Mouse (Mus musculus) forebrain, embryonic 13.5 days (tissue): ENCODE measurements around the gene Glis3. TPM values are rescaled to one million over a fixed set of nuclear protein-coding genes. Genes with fewer than 3 reads are reported as not detected.

Source experiments
- ATAC-seq: fragments of 200-750 bp; cut with Nextera tagmentation; 2 replicates; pipeline ENCODE4 v1.8.0; 2017
- H3K27ac ChIP-seq: fragments of 300-500 bp; sonication (generic); 2 replicates; pipeline ENCODE4 v1.5.1; 2015; ENCODE audit warnings: inconsistent platforms, mild to moderate bottlenecking, moderate library complexity
- H3K27me3 ChIP-seq: fragments of 300-500 bp; sonication (generic); 2 replicates; pipeline ENCODE4 v1.6.1; 2015; ENCODE audit warnings: mild to moderate bottlenecking, inconsistent platforms
- H3K36me3 ChIP-seq: fragments of 300-500 bp; sonication (generic); 2 replicates; pipeline ENCODE4 v1.6.1; 2015; ENCODE audit warnings: mild to moderate bottlenecking, inconsistent platforms; ENCODE audit not compliant: poor library complexity, severe bottlenecking
- H3K4me1 ChIP-seq: fragments of 300-500 bp; sonication (generic); 2 replicates; pipeline ENCODE4 v1.6.1; 2015; ENCODE audit warnings: inconsistent platforms
- H3K4me2 ChIP-seq: fragments of 300-500 bp; sonication (generic); 2 replicates; pipeline ENCODE4 v1.6.1; 2015; ENCODE audit warnings: inconsistent platforms, mild to moderate bottlenecking, moderate library complexity
- H3K4me3 ChIP-seq: fragments of 300-500 bp; sonication (generic); 2 replicates; pipeline ENCODE4 v1.5.1; 2015; ENCODE audit warnings: mild to moderate bottlenecking, inconsistent platforms
- H3K9ac ChIP-seq: fragments of 300-500 bp; sonication (generic); 2 replicates; pipeline ENCODE4 v1.6.1; 2015; ENCODE audit warnings: mild to moderate bottlenecking, inconsistent platforms
- H3K9me3 ChIP-seq: fragments of 300-500 bp; sonication (generic); replicated peaks from 2 replicates; pipeline ENCODE4 v1.6.1; 2016; ENCODE audit warnings: inconsistent platforms
- WGBS: fragments of 180-500 bp; shearing (Covaris S2); methylation state at CpG from one replicate; pipeline ENCODE4 v1.1.7; 2015; 5-methylcytosine and 5-hydroxymethylcytosine counted together
- polyA plus RNA-seq: library from polyadenylated mRNA; unstranded; fragments of >200 nt; fragmentation: Nextera tagmentation; extraction: Ambion mirVana; gene quantifications from 2 replicates; pipeline ENCODE4 v1.2.1, GENCODE M21; 2015

Glis3 gene
- polyA plus RNA-seq, 1 experiment from 2014 or later, result 1.3 TPM

GRCm38 (mm10) chr19:28442161-28442560 is 237.7 kb downstream of the Glis3 start:
- WGBS, result 91% methylated on average over 4 of the region's 4 CpGs
- Histone ChIP-seq H3K4me1 (no peaks in the 10 kb centered on the region), H3K9me3 (no peaks in the 10 kb centered on the region), H3K27ac (no peak overlapping the region), H3K27me3 (no peaks in the 10 kb centered on the region), H3K9ac (no peak overlapping the region), H3K36me3 (no peaks in the 10 kb centered on the region), H3K4me2 (no peak overlapping the region), H3K4me3 (no peak overlapping the region)
- ATAC-seq, result no peak

GRCm38 (mm10) chr19:28436457-28437148 is 243.3 kb downstream of the Glis3 start:
- Histone ChIP-seq H3K9me3 (no peaks in the 10 kb centered on the region), H3K4me2 (no peak overlapping the region), H3K36me3 (no peaks in the 10 kb centered on the region), H3K27ac (peak overlapping the region; percentile 25), H3K4me3 (no peak overlapping the region), H3K9ac (no peak overlapping the region), H3K27me3 (no peaks in the 10 kb centered on the region), H3K4me1 (0 out of 2 replicates have a peak, but pooled peaks cover 7% of the 10 kb centered on the region)
- 70% methylated on average over 12 of the region's 12 CpGs for WGBS
- peak; percentile 97 for ATAC-seq

DNA sequence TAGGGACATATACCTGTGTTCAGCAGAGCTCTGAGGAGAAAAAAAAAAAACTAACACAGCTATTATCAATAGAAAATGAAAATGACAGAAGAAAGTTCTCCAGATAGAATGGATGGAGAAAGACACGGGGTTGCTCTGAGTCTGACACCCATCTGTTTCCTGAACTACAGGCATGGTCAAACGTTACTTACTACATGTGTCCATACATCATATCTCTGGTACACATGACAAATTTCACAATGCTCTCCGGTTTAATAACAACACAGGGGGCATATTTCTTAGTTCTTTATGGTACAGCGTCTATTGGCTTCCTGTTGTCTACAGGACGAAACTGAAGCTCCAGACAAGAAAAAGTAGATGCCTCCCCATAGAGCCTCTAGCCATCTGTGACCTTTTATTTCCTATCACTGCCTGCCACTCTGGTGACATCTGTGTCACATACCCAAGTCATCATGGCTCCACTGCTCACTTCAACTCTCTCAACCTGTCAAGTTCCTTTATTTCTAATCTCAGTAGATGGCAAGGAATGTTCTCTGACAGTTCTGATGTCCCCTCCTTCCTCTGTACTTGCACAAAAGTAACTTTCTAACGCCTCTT is 251.6 kb downstream of the Glis3 start:
- 92% methylated on average over 6 of the region's 6 CpGs for WGBS
- no peaks in the 10 kb centered on the region for H3K9me3 ChIP-seq
- no peak overlapping the region for H3K4me2 ChIP-seq
- no peak overlapping the region for H3K9ac ChIP-seq
- no peaks in the 10 kb centered on the region for H3K36me3 ChIP-seq
- H3K27ac ChIP-seq, result no peak overlapping the region
- H3K4me3 ChIP-seq, result no peak overlapping the region
- H3K4me1 ChIP-seq, result no peaks in the 10 kb centered on the region
- no peak for ATAC-seq
- no peaks in the 10 kb centered on the region; the same call in 1 of the 2 replicates for H3K27me3 ChIP-seq

GRCm38 (mm10) chr19:28424180-28424579 is 255.7 kb downstream of the Glis3 start:
- no peak overlapping the region for H3K4me2 ChIP-seq
- no peak for ATAC-seq
- 84% methylated on average over 5 of the region's 5 CpGs for WGBS

GRCm38 (mm10) chr19:28422939-28423338 is 256.9 kb downstream of the Glis3 start:
- H3K27me3 ChIP-seq, result no peaks in the 10 kb centered on the region; the same call in 1 of the 2 replicates
- H3K9me3 ChIP-seq, result no peaks in the 10 kb centered on the region
- H3K4me1 ChIP-seq, result no peaks in the 10 kb centered on the region
- no peak overlapping the region for H3K4me3 ChIP-seq
- H3K36me3 ChIP-seq, result no peaks in the 10 kb centered on the region
- H3K27ac ChIP-seq, result no peak overlapping the region
- WGBS, result 87% methylated on average over 9 of the region's 9 CpGs
- ATAC-seq, result no peak
- H3K4me2 ChIP-seq, result no peak overlapping the region
- no peak overlapping the region for H3K9ac ChIP-seq

More at GRCm38 (mm10) chr19:28424180-28424579, 255.7 kb downstream of the Glis3 start:
- H3K36me3 ChIP-seq, result no peaks in the 10 kb centered on the region
- H3K4me3 ChIP-seq, result no peak overlapping the region
- no peak overlapping the region for H3K27ac ChIP-seq
- H3K4me1 ChIP-seq, result no peaks in the 10 kb centered on the region
- H3K27me3 ChIP-seq, result no peaks in the 10 kb centered on the region; the same call in 1 of the 2 replicates
- H3K9me3 ChIP-seq, result no peaks in the 10 kb centered on the region
- no peak overlapping the region for H3K9ac ChIP-seq

DNA sequence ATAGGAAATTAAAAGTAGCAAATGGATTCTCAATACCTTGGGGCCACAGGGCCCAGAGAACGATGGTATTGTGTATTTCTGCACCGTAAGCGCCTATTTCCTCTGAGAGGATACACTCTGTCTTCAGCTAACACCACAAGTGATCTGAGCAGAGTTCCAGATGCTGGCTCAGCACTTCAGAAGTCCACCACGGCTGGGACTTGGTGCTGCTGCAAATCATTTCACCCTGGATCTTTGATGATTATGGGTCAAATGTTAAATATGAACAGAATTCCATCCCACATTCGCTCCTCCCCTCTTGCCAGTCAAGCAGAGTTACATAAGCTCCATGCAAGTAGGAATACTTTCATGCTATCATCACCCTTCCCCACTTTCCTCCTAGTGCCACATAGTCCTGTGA is 263.8 kb downstream of the Glis3 start:
- ATAC-seq, result no peak
- no peaks in the 10 kb centered on the region for H3K36me3 ChIP-seq

GRCm38 (mm10) chr19:28408787-28409186 is 271.1 kb downstream of the Glis3 start:
- no peak overlapping the region for H3K9ac ChIP-seq
- no peaks in the 10 kb centered on the region for H3K9me3 ChIP-seq
- no peak overlapping the region for H3K4me2 ChIP-seq
- 74% methylated on average over 3 of the region's 3 CpGs for WGBS
- no peaks in the 10 kb centered on the region for H3K36me3 ChIP-seq
- H3K27ac ChIP-seq, result no peak overlapping the region
- ATAC-seq, result no peak
- no peaks in the 10 kb centered on the region for H3K27me3 ChIP-seq
- no peak overlapping the region for H3K4me3 ChIP-seq
- no peaks in the 10 kb centered on the region for H3K4me1 ChIP-seq

More for the DNA sequence above, 263.8 kb downstream of the Glis3 start:
- Histone ChIP-seq H3K4me1 (no peaks in the 10 kb centered on the region), H3K9me3 (no peaks in the 10 kb centered on the region), H3K27ac (no peak overlapping the region), H3K27me3 (no peaks in the 10 kb centered on the region), H3K4me3 (no peak overlapping the region), H3K4me2 (no peak overlapping the region), H3K9ac (no peak overlapping the region)
- WGBS, result 97% methylated on average over 5 of the region's 5 CpGs

GRCm38 (mm10) chr19:28402956-28403355 is 276.9 kb downstream of the Glis3 start:
- no peak overlapping the region for H3K4me3 ChIP-seq
- no peaks in the 10 kb centered on the region for H3K9me3 ChIP-seq
- ATAC-seq, result no peak
- H3K36me3 ChIP-seq, result no peaks in the 10 kb centered on the region
- peaks cover 9% of the 10 kb centered on the region; the same call in 1 of the 2 replicates for H3K4me1 ChIP-seq
- H3K27ac ChIP-seq, result no peak overlapping the region
- H3K27me3 ChIP-seq, result no peaks in the 10 kb centered on the region
- no peak overlapping the region for H3K4me2 ChIP-seq
- whole genome bisulfite sequencing, result 83% methylated on average over 6 of the region's 6 CpGs
- H3K9ac ChIP-seq, result no peak overlapping the region

- peak overlapping the region; percentile 71; the same call in 1 of the 2 replicates for H3K27ac ChIP-seq
- peak; percentile 57 for ATAC-seq
- no peaks in the 10 kb centered on the region for H3K36me3 ChIP-seq
- H3K4me3 ChIP-seq, result no peak overlapping the region
- no peak overlapping the region for H3K9ac ChIP-seq
- no peaks in the 10 kb centered on the region for H3K9me3 ChIP-seq
- peaks cover 35% of the 10 kb centered on the region for H3K4me1 ChIP-seq
- peaks cover 3% of the 10 kb centered on the region; the same call in 1 of the 2 replicates for H3K27me3 ChIP-seq
- H3K4me2 ChIP-seq, result 0 out of 2 replicates have a peak overlapping the region, but pooled peaks have one; percentile 45
- WGBS, result 50% methylated on average over 1 of the region's 1 CpGs
Observed at GRCm38 (mm10) chr19:28395584-28395861, 284.4 kb downstream of the Glis3 start.

- Histone ChIP-seq H3K9ac (no peak overlapping the region), H3K4me2 (peak overlapping the region; percentile 45), H3K4me3 (no peak overlapping the region), H3K36me3 (no peaks in the 10 kb centered on the region), H3K27ac (peak overlapping the region; percentile 71), H3K9me3 (no peaks in the 10 kb centered on the region), H3K27me3 (peaks cover 3% of the 10 kb centered on the region; the same call in 1 of the 2 replicates), H3K4me1 (peaks cover 35% of the 10 kb centered on the region)
- peak; percentile 85 for ATAC-seq
- 4% methylated on average over 12 of the region's 12 CpGs for WGBS
Observed at GRCm38 (mm10) chr19:28394826-28395583, 284.9 kb downstream of the Glis3 start.

DNA sequence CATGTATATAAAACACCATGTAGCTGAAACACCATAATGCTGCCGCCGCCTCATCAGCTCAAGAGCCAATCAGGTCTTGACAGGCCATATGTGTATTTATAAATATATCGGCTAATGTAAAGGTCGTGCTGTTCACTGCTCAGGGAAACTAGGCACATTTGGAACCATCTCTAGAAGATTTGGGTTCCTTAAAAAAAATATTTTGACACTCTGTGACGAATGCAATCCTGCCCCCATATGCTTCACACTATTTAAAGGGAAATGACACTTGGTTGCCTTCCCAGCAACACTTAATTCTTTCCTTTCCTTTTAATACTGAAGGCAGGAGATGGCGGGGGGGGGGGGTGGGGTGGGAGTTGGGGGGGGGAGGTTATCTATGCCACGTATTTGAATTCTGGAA is 286.1 kb downstream of the Glis3 start:
- Histone ChIP-seq H3K4me2 (no peak overlapping the region), H3K27me3 (peaks cover 3% of the 10 kb centered on the region; the same call in 1 of the 2 replicates), H3K9ac (no peak overlapping the region), H3K36me3 (no peaks in the 10 kb centered on the region), H3K27ac (no peak overlapping the region), H3K4me3 (no peak overlapping the region), H3K9me3 (no peaks in the 10 kb centered on the region), H3K4me1 (peaks cover 28% of the 10 kb centered on the region)
- 68% methylated on average over 7 of the region's 7 CpGs for WGBS
- ATAC-seq, result peak; percentile 66

DNA sequence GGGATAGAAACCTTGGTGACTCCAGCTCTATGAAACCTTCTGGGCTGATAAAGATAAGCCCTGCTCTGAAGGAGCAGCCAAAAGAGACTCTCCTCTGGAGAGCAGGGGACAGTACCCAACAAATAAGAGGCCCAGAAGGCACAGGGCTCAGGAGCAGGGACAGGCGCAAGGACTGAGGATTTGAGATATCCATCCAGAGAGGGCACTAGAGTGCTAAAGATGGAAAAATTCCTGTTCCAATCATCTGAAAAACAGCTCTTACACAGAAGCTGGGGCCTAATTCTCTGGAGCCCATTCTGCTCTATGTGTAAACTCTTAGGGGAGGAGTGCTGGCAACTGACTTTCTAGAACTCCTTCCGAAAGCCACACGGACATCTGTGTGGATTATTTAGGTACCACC is 287.0 kb downstream of the Glis3 start:
- H3K9me3 ChIP-seq, result no peaks in the 10 kb centered on the region
- peaks cover 3% of the 10 kb centered on the region; the same call in 1 of the 2 replicates for H3K27me3 ChIP-seq
- peaks cover 27% of the 10 kb centered on the region for H3K4me1 ChIP-seq
- H3K4me3 ChIP-seq, result no peak overlapping the region
- no peak overlapping the region for H3K4me2 ChIP-seq
- no peaks in the 10 kb centered on the region for H3K36me3 ChIP-seq
- WGBS, result 89% methylated on average over 3 of the region's 3 CpGs
- ATAC-seq, result no peak
- no peak overlapping the region for H3K27ac ChIP-seq
- no peak overlapping the region for H3K9ac ChIP-seq
